Mouse (Mus musculus) ES-E14 (cell line): ENCODE data around the gene Gm128. TPM values are rescaled to one million over a fixed set of nuclear protein-coding genes. Genes with fewer than 3 reads are reported as not detected.
"Not testable (repeated sequence)": the region's sequence is repeated elsewhere in the genome, so short reads cannot be mapped to it uniquely, and the experiment has no call there.

Experiments
- DNase-seq: peaks from one replicate; pipeline ENCODE4 v3.0.0-alpha.2; 2013; ENCODE audit warnings: low read depth, low spot score
- H3K27ac ChIP-seq: 2 replicates; pipeline ENCODE4 v1.5.1; 2012; ENCODE audit warnings: low read depth, mild to moderate bottlenecking, low read length, moderate library complexity, mixed read lengths; ENCODE audit not compliant: poor library complexity, insufficient read depth, severe bottlenecking
- H3K36me3 ChIP-seq: 2 replicates; pipeline ENCODE4 v1.6.1; 2012; ENCODE audit warnings: mild to moderate bottlenecking, low read length, moderate library complexity, mixed read lengths; ENCODE audit not compliant: control insufficient read depth, poor library complexity, insufficient read depth, severe bottlenecking
- H3K4me1 ChIP-seq, 2 experiments: fragments of 150-350 bp in 1 of 2; sonication (generic) in 1 of 2; 2 replicates each; pipeline ENCODE4 v1.6.1; 2012; ENCODE audit warnings: low read length in 2 of 2, mild to moderate bottlenecking in 1 of 2, mixed read lengths in 1 of 2; ENCODE audit not compliant: control insufficient read depth in 2 of 2, insufficient read depth in 2 of 2, poor library complexity in 1 of 2
- H3K4me3 ChIP-seq, 2 experiments: fragments of 150-350 bp in 1 of 2; sonication (generic) in 1 of 2; 2 replicates each; pipeline ENCODE4 v1.5.1; 2012; ENCODE audit warnings: low read length in 2 of 2, low read depth in 1 of 2, mild to moderate bottlenecking in 1 of 2, mixed read lengths in 1 of 2; ENCODE audit not compliant: insufficient read depth in 1 of 2, poor library complexity in 1 of 2, severe bottlenecking in 1 of 2
- H3K9ac ChIP-seq: 2 replicates; pipeline ENCODE4 v1.6.1; 2012; ENCODE audit warnings: low read depth, mild to moderate bottlenecking, low read length, mixed read lengths; ENCODE audit not compliant: poor library complexity, insufficient read depth, severe bottlenecking
- H3K9me3 ChIP-seq: fragments of 150-350 bp; sonication (generic); 2 replicates; pipeline ENCODE4 v1.6.1; 2012; ENCODE audit warnings: low read depth, mild to moderate bottlenecking, low read length; ENCODE audit not compliant: control insufficient read depth, insufficient read depth
- CHD2 ChIP-seq: IDR thresholded peaks from 2 replicates; pipeline ENCODE4 v1.6.1; 2014; ENCODE audit warnings: mild to moderate bottlenecking, low read depth, low read length, inconsistent platforms
- HCFC1 ChIP-seq: IDR thresholded peaks from 2 replicates; pipeline ENCODE4 v1.6.1; 2012; ENCODE audit warnings: low read length, inconsistent platforms, borderline replicate concordance; ENCODE audit not compliant: insufficient read depth
- MAFK ChIP-seq: IDR thresholded peaks from 2 replicates; pipeline ENCODE4 v1.6.1; 2014; ENCODE audit warnings: mild to moderate bottlenecking, low read depth, low read length, inconsistent platforms; ENCODE audit not compliant: insufficient read depth
- ZC3H11A ChIP-seq: IDR thresholded peaks from 2 replicates; pipeline ENCODE4 v1.6.1; 2012; ENCODE audit warnings: low read depth, mild to moderate bottlenecking, inconsistent platforms, low read length, borderline replicate concordance
- ZNF384 ChIP-seq: IDR thresholded peaks from 2 replicates; pipeline ENCODE4 v1.6.1; 2012; ENCODE audit warnings: low read depth, low read length, inconsistent platforms
- in situ Hi-C, 2 experiments: fragments of 600-800 bp; cut with MboI; formaldehyde crosslinking; loops; one replicate each; pipeline ENCODE4 v1.15.1; 2025; ENCODE audit warnings: low sequenced_read_pairs in 2 of 2, inconsistent platforms in 1 of 2; ENCODE audit not compliant: unreplicated experiment in 2 of 2
- total RNA-seq: library from RNA; depleted of rRNA; stranded (reverse); fragments of 300-350 nt; gene quantifications from 2 replicates; pipeline ENCODE4 v1.2.3, GENCODE M21; 2012

Gene Gm128
- total RNA-seq, 1 experiment, result 2.0 TPM

DNA sequence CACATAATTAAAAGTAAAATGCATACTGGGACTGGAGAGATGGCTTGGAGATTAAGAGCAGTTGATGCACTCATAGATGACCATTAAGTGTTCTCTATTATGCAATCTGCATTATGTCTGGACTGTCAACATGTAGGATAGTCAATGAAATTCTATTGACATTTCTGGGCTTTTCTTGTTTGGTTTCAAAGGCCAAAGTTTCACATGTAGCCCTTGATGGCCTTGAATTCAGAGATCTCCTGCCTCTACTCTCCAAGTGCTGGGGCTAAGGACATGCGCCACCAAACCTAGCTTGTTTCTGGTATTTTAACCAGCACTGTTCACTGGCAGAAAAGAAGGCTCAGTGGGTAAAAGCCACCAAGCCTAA is 27.8 kb downstream of the Gm128 start:
- H3K36me3 ChIP-seq, result peaks cover 19% of the 10 kb centered on the region
- DNase-seq, result no peak

DNA sequence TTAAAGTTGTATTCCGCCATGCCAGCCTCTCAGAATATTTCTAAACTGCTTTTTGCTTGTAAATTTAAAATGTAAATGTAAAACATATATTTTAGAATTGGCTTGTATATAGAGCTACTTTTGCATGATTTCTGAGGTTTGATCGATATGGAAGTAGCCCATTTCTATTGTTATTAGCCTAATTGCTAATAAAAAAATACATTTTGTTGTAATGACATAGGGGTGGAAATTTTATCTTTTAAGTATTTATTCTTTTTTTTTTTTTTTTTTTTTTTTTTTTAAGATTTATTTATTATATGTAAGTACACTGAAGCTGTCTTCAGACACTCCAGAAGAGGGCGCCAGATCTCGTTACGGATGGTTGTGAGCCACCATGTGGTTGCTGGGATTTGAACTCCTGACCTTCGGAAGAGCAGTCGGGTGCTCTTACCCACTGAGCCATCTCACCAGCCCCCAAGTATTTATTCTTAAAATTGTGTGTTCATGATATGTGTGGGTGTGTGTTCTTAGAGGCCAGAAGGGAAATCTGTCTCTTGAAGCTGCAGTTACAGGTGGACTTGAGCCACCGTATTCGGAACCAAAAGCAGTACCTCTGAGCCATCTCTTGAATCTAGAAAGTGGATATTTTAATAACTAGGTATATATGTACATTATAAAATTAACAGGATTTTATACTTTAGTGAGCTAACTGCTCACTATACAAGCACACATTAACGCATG is 28.3 kb downstream of the Gm128 start:
- H3K4me3 ChIP-seq, H3K9me3 ChIP-seq, DNase-seq, H3K4me1 ChIP-seq, H3K27ac ChIP-seq, H3K9ac ChIP-seq, in situ Hi-C loops: not testable (repeated sequence)
- TF ChIP-seq ZNF384, result peak; percentile 78
- H3K36me3 ChIP-seq, result peaks cover 21% of the 10 kb centered on the region

More for the DNA sequence above, 27.8 kb downstream of the Gm128 start:
- H3K4me1 ChIP-seq, result no peaks in the 10 kb centered on the region; a peak in 1 of 4 replicates
- no peaks in the 10 kb centered on the region for H3K9me3 ChIP-seq
- no peak overlapping the region for H3K9ac ChIP-seq
- no peak overlapping the region for H3K4me3 ChIP-seq
- in situ Hi-C loops, result no loop called here
- no peak overlapping the region for H3K27ac ChIP-seq
- TF ChIP-seq ZNF384 (no peak), ZC3H11A (no peak), MAFK (no peak), CHD2 (no peak), HCFC1 (no peak)

DNA sequence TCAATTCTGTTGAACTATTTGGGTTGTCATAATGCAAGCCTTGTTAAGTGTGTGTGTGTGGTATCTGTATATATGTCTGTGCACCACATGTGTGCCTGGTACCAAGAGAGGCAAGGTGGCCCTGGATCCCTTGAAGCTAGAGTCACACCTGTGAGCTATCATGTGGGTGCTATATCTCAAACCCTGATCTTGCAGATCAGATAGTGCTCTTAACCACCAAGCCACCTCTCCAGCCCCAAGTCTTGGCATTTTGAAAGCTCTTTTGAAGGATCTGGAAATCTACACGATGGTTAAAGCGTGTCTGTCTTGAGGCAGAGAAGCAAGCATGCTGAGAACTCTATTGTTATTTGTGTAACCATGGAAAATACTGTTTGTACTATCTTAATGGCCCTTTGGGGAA is 30.8 kb downstream of the Gm128 start:
- Histone ChIP-seq H3K27ac (no peak overlapping the region), H3K4me3 (no peak overlapping the region), H3K9ac (no peak overlapping the region), H3K4me1 (no peaks in the 10 kb centered on the region), H3K9me3 (no peaks in the 10 kb centered on the region), H3K36me3 (peaks cover 26% of the 10 kb centered on the region)
- no peak for DNase-seq
- in situ Hi-C loops, result no loop called here
- TF ChIP-seq ZNF384 (no peak), ZC3H11A (no peak), CHD2 (no peak), MAFK (no peak), HCFC1 (no peak)

DNA sequence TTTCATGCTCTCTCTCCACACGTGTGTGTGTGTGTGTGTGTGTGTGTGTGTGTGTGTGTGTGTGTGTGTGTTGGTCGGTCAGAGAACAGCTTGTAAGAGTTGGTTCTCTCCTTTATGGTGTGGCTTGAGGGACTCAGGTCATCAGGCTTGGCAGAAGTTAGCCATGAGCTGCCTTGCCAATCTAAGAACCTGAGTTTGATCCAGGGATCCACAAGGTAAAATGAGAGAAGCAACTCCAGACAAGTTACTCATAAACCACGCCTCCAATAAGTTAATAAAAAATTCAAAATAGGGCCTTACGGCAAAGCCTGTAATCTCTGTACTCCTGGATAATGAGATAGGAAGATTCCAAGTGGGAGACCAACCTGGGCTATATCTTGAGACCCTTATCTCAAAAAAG is 33.1 kb downstream of the Gm128 start:
- TF ChIP-seq ZNF384 (no peak), HCFC1 (no peak), ZC3H11A (no peak), MAFK (no peak)
- H3K4me1 ChIP-seq, result no peaks in the 10 kb centered on the region

DNA sequence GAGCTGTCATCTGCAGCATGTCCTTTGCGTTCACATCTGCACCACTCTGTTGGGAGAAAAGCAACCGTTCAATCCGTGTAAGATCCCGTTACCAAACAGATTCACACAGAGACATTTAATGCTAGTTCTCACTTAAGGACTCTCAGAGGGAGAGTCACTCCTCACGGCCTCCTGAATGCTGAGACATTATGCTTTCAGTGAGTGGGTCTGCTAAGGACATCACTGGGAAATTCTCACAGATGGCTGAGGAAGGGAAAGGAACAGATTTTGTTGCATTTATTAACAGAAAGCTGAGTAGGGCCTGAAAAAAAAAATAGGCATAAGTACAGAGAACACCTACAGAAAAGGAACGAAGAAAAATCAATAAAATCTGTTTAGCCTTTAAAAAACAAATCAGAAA is 37.5 kb downstream of the Gm128 start:
- in situ Hi-C loops, result no loop called here

More for the DNA sequence above, 33.1 kb downstream of the Gm128 start:
- no peak for DNase-seq
- no peak overlapping the region for H3K27ac ChIP-seq
- H3K9ac ChIP-seq, result no peak overlapping the region
- H3K36me3 ChIP-seq, result peaks cover 28% of the 10 kb centered on the region
- H3K4me3 ChIP-seq, result no peak overlapping the region
- in situ Hi-C loops, result no loop called here
- H3K9me3 ChIP-seq, result no peaks in the 10 kb centered on the region

More for the DNA sequence above, 37.5 kb downstream of the Gm128 start:
- DNase-seq, result no peak
- H3K36me3 ChIP-seq, result peaks cover 38% of the 10 kb centered on the region
- H3K4me1 ChIP-seq, result no peaks in the 10 kb centered on the region
- H3K9ac ChIP-seq, result no peak overlapping the region
- no peak overlapping the region for H3K27ac ChIP-seq
- no peak for TF ChIP-seq HCFC1
- TF ChIP-seq ZNF384, result no peak
- TF ChIP-seq ZC3H11A, result no peak
- no peak for TF ChIP-seq MAFK
- TF ChIP-seq CHD2, result no peak
- no peaks in the 10 kb centered on the region for H3K9me3 ChIP-seq
- no peak overlapping the region for H3K4me3 ChIP-seq
